In the genomic region with DNA sequence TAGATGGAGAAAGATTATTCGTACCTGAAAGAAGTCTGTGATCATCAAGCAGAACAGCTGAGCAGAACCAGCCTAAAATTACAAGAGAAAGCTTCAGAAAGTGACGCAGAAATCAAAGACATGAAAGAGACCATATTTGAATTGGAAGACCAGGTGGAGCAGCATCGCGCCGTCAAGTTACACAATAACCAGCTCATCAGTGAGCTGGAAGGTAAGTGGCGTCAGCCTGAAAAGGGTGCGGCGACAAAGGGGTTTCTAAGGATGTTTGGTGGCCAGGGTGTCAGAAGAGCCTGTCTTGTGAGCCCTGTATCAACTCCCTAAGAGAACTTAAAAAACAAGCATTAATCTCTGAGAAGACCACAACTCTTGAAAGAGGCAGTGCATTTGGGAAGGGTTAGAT, we compare ENCODE assay signal across 12 mouse cellular contexts.
"Had no signal": no experiment of that assay in that cellular context is flagged by ENCODE, and none has a peak within 500 bp of the region (broad histone marks: within the 10 kb centered on the region; RNA-seq: fewer than 3 reads in every experiment).

No protein-coding gene starts in this region.

- H3K9ac ChIP-seq: heart, embryonic 12.5 days; hindbrain, embryonic 12.5 days; hindbrain, embryonic 14.5 days; kidney, embryonic 15.5 days; limb, embryonic 13.5 days; limb, embryonic 15.5 days had no signal

- H3K27me3 ChIP-seq: heart, embryonic 12.5 days; hindbrain, embryonic 12.5 days; kidney, embryonic 15.5 days; limb, embryonic 13.5 days; limb, embryonic 15.5 days had no signal

- H3K4me3 ChIP-seq: gastrocnemius, adult 2 months; heart, embryonic 10.5 days; heart, embryonic 12.5 days; hindbrain, embryonic 10.5 days; hindbrain, embryonic 12.5 days; kidney, embryonic 15.5 days; limb, embryonic 13.5 days; limb, embryonic 15.5 days had no signal

- H3K9me3 ChIP-seq: heart, embryonic 10.5 days; heart, embryonic 12.5 days; hindbrain, embryonic 10.5 days; hindbrain, embryonic 12.5 days; kidney, embryonic 15.5 days; limb, embryonic 13.5 days; limb, embryonic 15.5 days had no signal

- H3K27ac ChIP-seq: gastrocnemius, adult 2 months; heart, embryonic 10.5 days; hindbrain, embryonic 10.5 days; hindbrain, embryonic 12.5 days; hindbrain, embryonic 14.5 days; kidney, embryonic 15.5 days; kidney, postnatal 0 days; limb, embryonic 13.5 days; limb, embryonic 15.5 days had no signal

- ATAC-seq: hindbrain, embryonic 16.5 days; inflammation-experienced regulatory T-cells, adult 6 months had no signal

- H3K4me1 ChIP-seq: kidney, embryonic 15.5 days; limb, embryonic 13.5 days had no signal

- H3K36me3 ChIP-seq: heart, embryonic 10.5 days had no signal

- H3K4me2 ChIP-seq: heart, embryonic 12.5 days; hindbrain, embryonic 12.5 days; hindbrain, embryonic 14.5 days; kidney, embryonic 15.5 days; limb, embryonic 13.5 days; limb, embryonic 15.5 days had no signal
